Mouse (Mus musculus): Measurements from ENCODE around the gene Arih2. TPM values are rescaled to one million over a fixed set of nuclear protein-coding genes. Genes with fewer than 3 reads are reported as not detected.
"Not testable (repeated sequence)": the region's sequence is repeated elsewhere in the genome, so short reads cannot be mapped to it uniquely, and the experiment has no call there.

Gene Arih2
- polyA plus RNA-seq, 1 experiment from 2014 or later, result 61.3 TPM

DNA sequence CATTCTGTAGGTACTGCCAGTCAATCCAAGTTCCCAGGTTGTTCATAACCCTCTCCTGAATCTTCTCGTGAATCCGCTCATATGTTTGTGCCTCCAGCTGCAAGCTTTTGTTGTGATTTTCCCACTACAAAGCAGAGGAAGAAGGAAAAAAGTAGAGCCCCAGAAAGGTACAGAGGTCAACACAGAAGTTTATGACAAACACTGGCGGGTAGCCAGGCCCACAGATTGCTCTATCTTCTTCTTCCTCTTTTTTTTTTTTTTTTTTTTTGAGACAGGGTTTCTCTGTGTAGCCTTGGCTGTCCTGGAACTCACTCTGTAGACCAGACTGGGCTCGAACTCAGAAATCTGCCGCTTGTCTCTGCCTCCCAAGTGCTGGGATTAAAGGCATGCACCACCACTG, 41.3 kb downstream of the Arih2 start:
- H3K4me2 ChIP-seq; H3K27ac ChIP-seq; H3K27me3 ChIP-seq; H3K9me3 ChIP-seq; H3K9ac ChIP-seq (replicated peaks); H3K4me3 ChIP-seq (replicated peaks); ATAC-seq (ENCODE audit: insufficient number of reproducible peaks, insufficient read depth, low FRiP score, low TSS enrichment, low read depth); H3K4me1 ChIP-seq (replicated peaks): not testable (repeated sequence)
- 94% methylated on average over 5 of the region's 5 CpGs for WGBS
- peaks cover 98% of the 10 kb centered on the region for H3K36me3 ChIP-seq

DNA sequence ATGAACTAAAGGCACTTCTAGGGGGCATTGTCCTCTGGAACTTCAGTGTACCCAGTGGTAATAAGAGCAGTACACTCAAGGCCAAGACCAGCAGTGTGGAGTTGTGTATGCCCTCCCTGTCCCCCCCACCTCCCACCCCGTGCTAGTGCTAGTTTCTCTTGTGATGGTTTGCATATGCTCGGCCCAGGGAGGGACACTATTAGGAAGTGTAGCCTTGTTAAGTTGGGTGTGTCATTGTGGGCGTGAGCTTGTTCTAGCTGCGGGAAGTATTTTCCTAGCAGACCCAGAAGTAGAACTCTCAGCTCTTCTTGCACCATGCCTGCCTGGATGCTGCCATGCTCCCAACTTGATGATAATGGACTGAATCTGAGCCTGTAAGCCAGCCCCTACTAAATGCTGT, 47.2 kb downstream of the Arih2 start:
- no peaks in the 10 kb centered on the region for H3K27me3 ChIP-seq
- H3K4me1 ChIP-seq (replicated peaks), result peaks cover 10% of the 10 kb centered on the region
- H3K27ac ChIP-seq, result no peak overlapping the region
- 84% methylated on average over 4 of the region's 4 CpGs for WGBS
- no peak overlapping the region for H3K4me3 ChIP-seq (replicated peaks)
- ATAC-seq (ENCODE audit: insufficient number of reproducible peaks, insufficient read depth, low FRiP score, low TSS enrichment, low read depth), result no peak
- no peak overlapping the region for H3K4me2 ChIP-seq
- H3K36me3 ChIP-seq, result peaks cover 45% of the 10 kb centered on the region
- H3K9me3 ChIP-seq, result no peaks in the 10 kb centered on the region
- no peak overlapping the region for H3K9ac ChIP-seq (replicated peaks)

DNA sequence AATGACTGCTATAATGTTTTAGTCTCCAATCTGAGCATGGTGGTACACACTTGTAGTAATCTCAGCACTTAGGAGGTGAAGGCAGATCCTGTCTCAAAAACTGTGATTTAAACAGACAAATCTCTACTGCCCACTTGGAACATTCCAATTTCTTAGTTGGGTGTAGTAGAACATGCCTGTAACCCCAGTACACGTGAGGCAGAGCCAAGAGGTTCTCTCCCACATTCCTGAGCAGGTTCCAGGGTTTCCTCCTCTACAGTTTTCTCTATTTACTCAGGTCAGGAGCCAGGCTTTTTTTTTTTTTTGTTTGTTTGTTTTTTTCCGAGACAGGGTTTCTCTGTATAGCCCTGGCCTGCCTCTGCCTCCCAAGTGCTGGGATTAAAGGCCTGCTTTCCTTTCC, 49.2 kb downstream of the Arih2 start:
- WGBS, result 72% methylated on average over 2 of the region's 2 CpGs
- Histone ChIP-seq H3K4me3 (replicated peaks) (no peak overlapping the region), H3K9me3 (no peaks in the 10 kb centered on the region), H3K36me3 (peaks cover 27% of the 10 kb centered on the region), H3K9ac (replicated peaks) (no peak overlapping the region), H3K27ac (no peak overlapping the region), H3K27me3 (no peaks in the 10 kb centered on the region), H3K4me1 (replicated peaks) (peaks cover 18% of the 10 kb centered on the region), H3K4me2 (no peak overlapping the region)
- no peak for ATAC-seq (ENCODE audit: insufficient number of reproducible peaks, insufficient read depth, low FRiP score, low TSS enrichment, low read depth)

DNA sequence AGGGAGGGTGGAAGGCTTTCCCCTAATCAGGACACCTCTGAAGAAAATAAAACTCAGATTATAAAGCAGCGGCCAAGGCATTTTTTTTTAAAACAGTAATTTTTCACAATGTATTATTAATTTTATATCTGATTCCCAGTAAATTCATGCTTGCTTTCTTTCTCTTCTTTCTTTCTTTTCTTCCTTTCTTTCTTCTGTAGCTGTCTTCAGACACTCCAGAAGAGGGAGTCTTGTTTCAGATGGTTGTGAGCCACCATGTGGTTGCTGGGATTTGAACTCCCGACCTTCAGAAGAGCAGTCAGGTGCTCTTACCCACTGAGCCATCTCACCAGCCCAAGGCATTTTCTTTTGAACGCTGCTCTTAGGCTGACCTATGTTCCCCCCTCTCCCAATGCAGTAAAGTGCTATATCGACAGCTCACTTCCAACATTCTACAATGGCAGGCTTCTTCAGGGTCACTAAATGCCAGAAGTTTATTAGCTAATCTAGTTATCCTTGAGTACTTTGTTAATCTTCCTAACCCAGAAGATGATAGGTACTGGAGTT, 50.1 kb downstream of the Arih2 start:
- Histone ChIP-seq H3K4me1 (replicated peaks) (peaks cover 14% of the 10 kb centered on the region), H3K27ac (no peak overlapping the region), H3K4me3 (replicated peaks) (no peak overlapping the region), H3K4me2 (no peak overlapping the region), H3K36me3 (peaks cover 18% of the 10 kb centered on the region), H3K9ac (replicated peaks) (no peak overlapping the region), H3K27me3 (no peaks in the 10 kb centered on the region), H3K9me3 (no peaks in the 10 kb centered on the region)
- ATAC-seq (ENCODE audit: insufficient number of reproducible peaks, insufficient read depth, low FRiP score, low TSS enrichment, low read depth), result no peak
- WGBS, result 81% methylated on average over 4 of the region's 4 CpGs

DNA sequence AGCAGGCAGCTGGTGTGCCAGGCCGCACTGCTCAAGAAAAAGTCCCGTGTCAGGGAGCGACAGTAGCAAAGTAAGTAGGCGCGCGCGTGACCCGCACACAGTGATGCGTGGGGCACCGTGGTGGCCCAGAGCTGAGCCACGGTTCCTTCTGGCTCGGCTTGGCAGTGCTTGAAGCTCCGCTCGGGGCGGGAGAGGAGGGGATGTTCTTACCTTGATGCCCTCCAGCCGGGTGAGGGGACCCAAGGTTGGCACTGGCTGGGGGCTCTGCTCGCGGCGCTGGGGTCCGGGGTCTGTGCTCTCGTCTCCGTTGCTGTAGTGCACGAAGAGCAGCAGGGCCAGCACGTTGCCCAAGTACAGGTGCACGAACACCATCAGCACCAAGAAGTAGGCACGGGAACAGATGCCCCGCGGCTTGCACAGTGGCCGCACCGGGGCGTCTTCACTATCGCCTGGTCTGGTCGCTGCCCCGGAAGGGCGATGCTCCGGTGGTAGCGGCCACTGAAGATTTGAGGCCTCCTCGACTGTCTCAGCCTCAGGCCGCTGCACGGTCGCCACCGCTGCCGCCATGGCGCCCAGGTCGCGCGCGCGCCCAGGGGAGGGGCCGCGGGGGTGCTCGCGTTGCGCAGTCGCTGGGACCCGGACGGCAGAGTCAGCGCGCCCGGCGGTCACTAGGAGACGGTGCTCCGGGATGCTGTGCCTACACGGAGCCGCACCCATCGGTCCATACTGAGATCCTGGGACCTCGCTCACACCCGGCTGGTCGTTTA, 52.0 kb downstream of the Arih2 start, which contains the start of gene P4htm:
TSS of gene P4htm (minus strand) at position 670 of the 767 bp plus-strand sequence.
- H3K27me3 ChIP-seq, result no peaks in the 10 kb centered on the region
- H3K4me2 ChIP-seq, result peak within 1 kb of the TSS; percentile 89
- H3K9me3 ChIP-seq, result no peaks in the 10 kb centered on the region
- H3K27ac ChIP-seq, result no peak within 1 kb of the TSS; the same call in 1 of the 2 replicates
- H3K4me1 ChIP-seq (replicated peaks), result peaks cover 14% of the 10 kb centered on the region
- H3K36me3 ChIP-seq, result peaks cover 4% of the 10 kb centered on the region; the same call in 1 of the 2 replicates
- H3K9ac ChIP-seq (replicated peaks), result peak within 1 kb of the TSS; percentile 73
- peak within 1 kb of the TSS; percentile 70 for H3K4me3 ChIP-seq (replicated peaks)
- ATAC-seq (ENCODE audit: insufficient number of reproducible peaks, insufficient read depth, low FRiP score, low TSS enrichment, low read depth), result peak; percentile 78
- 3% methylated on average over 69 of the region's 69 CpGs for WGBS

DNA sequence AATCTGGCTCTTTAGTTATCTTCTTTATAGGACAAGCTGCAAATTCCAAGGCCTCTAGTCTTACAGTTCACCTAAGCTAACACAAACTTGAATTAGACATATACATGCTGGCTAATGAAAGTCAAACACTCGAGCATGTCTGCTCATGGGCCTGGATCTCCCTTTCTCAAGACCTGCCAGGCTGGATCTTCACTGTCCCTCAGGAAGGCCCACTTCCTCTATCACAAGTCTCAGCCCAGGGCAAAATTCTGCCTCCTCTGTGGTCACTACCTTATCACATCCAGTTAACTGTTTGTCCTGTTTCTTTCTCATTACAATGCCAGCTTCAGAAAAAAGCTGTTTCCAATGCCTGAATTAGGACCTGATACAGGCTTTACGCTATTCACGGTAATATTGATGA, 54.8 kb downstream of the Arih2 start:
- peaks cover 7% of the 10 kb centered on the region; the same call in 1 of the 2 replicates for H3K36me3 ChIP-seq
- H3K27ac ChIP-seq, result no peak overlapping the region
- no peaks in the 10 kb centered on the region for H3K9me3 ChIP-seq
- no peak overlapping the region for H3K4me2 ChIP-seq
- peaks cover 17% of the 10 kb centered on the region for H3K4me1 ChIP-seq (replicated peaks)
- no peak for ATAC-seq (ENCODE audit: insufficient number of reproducible peaks, insufficient read depth, low FRiP score, low TSS enrichment, low read depth)
- no peaks in the 10 kb centered on the region for H3K27me3 ChIP-seq
- no peak overlapping the region for H3K9ac ChIP-seq (replicated peaks)
- 79% methylated on average over 3 of the region's 3 CpGs for WGBS
- H3K4me3 ChIP-seq (replicated peaks), result no peak overlapping the region

DNA sequence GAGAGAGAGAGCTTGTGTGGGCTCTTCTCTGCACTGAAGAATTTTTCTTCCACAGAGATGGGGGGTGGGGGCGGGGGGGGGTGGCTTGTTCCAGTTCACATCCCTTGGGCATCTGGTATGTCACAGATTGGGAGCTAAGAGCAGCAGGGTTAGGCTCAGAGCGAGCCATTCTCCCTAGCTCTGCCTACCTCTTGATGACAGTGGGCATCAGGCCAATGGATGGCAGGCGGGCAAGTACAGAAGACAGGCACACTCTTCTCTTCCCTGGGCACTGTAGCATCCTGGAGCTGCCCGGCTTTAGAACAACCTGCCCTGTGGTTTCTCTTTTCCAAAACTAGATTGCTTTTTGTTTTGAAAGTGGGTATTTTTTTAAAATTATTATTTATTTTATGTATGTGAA, 57.7 kb downstream of the Arih2 start:
- H3K4me3 ChIP-seq (replicated peaks), result no peak overlapping the region
- peaks cover 32% of the 10 kb centered on the region for H3K4me1 ChIP-seq (replicated peaks)
- 88% methylated on average over 4 of the region's 4 CpGs for WGBS
- H3K9me3 ChIP-seq, result no peaks in the 10 kb centered on the region
- no peak overlapping the region for H3K4me2 ChIP-seq
- no peaks in the 10 kb centered on the region for H3K27me3 ChIP-seq
- no peak for ATAC-seq (ENCODE audit: insufficient number of reproducible peaks, insufficient read depth, low FRiP score, low TSS enrichment, low read depth)
- H3K9ac ChIP-seq (replicated peaks), result no peak overlapping the region
- H3K27ac ChIP-seq, result no peak overlapping the region
- peaks cover 7% of the 10 kb centered on the region; the same call in 1 of the 2 replicates for H3K36me3 ChIP-seq

DNA sequence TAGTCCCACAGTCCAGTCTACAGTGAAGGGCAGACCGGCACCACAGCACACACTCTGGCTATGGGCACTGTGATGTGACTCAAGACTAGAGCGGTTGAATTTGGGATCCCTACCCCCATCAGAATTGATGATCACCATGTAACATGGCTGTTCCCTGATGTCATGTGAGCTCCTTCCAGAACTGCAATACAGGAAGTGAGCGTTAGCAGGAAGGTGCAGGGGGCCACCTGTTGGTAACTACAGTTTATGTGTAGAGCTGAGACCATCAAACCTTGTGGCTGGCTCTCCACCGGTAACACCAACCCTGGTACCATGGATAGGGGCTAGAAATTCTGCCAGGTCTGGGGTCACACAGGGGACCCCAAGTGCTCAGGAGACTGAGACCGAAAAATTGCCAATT, 60.0 kb downstream of the Arih2 start:
- peaks cover 29% of the 10 kb centered on the region for H3K4me1 ChIP-seq (replicated peaks)
- H3K4me2 ChIP-seq, result no peak overlapping the region
- 64% methylated on average over 5 of the region's 5 CpGs for WGBS
- no peak overlapping the region for H3K4me3 ChIP-seq (replicated peaks)
- H3K27ac ChIP-seq, result peak overlapping the region; percentile 41; the same call in 1 of the 2 replicates
- no peaks in the 10 kb centered on the region for H3K27me3 ChIP-seq
- H3K36me3 ChIP-seq, result peaks cover 7% of the 10 kb centered on the region; the same call in 1 of the 2 replicates
- H3K9ac ChIP-seq (replicated peaks), result no peak overlapping the region
- no peak for ATAC-seq (ENCODE audit: insufficient number of reproducible peaks, insufficient read depth, low FRiP score, low TSS enrichment, low read depth)
- H3K9me3 ChIP-seq, result no peaks in the 10 kb centered on the region

DNA sequence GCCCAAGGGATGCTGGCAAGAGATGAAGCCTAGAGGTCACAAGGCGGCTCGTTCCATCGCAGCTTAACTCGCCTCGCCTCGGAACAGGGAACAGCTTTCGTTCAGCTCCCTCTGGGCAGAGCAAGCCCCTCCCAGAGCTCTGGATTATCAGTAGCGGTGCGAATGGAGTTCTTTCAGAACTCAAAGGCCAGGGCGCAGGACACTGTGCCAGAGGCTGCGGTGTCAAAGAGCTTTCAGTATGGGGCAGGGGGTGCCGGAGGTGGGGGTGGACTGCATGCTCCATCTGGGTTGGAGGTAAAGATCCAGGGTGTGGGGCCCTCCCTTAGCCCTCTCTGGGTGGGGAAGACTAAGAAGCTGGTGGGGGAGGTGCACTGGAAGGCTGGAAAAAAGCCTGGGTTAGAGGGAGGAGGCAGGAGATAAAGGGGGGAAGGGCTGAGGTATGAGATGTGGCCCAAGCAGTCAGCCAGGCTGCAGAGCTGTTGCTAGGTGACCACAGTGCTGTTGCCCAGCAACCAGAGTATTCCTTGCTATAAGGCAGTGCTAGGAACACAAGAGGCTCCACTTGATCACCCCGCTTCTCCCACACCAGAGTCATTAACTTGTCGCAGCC, 61.5 kb downstream of the Arih2 start:
- under 1% methylated on average over 14 of the region's 14 CpGs for WGBS
- Histone ChIP-seq H3K27ac (peak overlapping the region; percentile 93), H3K4me3 (replicated peaks) (peak overlapping the region; percentile 25; the same call in 1 of the 2 replicates), H3K4me1 (replicated peaks) (peaks cover 29% of the 10 kb centered on the region), H3K4me2 (peak overlapping the region; percentile 58), H3K27me3 (no peaks in the 10 kb centered on the region), H3K9ac (replicated peaks) (peak overlapping the region; percentile 54), H3K36me3 (0 out of 2 replicates have a peak, but pooled peaks cover 3% of the 10 kb centered on the region), H3K9me3 (no peaks in the 10 kb centered on the region)
- ATAC-seq (ENCODE audit: insufficient number of reproducible peaks, insufficient read depth, low FRiP score, low TSS enrichment, low read depth), result peak; percentile 95

DNA sequence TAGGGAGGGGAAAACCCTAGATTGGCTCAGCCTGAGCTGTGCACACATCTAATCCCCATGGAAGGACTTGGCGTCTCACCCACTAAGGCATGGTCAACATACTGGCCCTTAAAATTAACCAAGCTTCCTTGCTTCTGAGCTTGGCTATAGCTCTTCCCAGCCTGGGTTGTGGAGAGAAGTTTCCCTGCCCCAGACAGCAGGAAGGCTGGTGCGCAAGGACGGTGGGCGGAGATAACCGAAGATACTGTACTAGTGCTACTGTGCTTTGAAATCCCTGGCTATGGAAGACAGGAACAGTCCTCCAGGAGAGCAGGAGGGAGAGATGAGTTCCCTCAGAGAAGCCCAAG, 69.9 kb downstream of the Arih2 start:
- Histone ChIP-seq H3K9me3 (no peaks in the 10 kb centered on the region), H3K9ac (replicated peaks) (peak overlapping the region; percentile 95)
- ATAC-seq (ENCODE audit: insufficient number of reproducible peaks, insufficient read depth, low FRiP score, low TSS enrichment, low read depth), result no peak

DNA sequence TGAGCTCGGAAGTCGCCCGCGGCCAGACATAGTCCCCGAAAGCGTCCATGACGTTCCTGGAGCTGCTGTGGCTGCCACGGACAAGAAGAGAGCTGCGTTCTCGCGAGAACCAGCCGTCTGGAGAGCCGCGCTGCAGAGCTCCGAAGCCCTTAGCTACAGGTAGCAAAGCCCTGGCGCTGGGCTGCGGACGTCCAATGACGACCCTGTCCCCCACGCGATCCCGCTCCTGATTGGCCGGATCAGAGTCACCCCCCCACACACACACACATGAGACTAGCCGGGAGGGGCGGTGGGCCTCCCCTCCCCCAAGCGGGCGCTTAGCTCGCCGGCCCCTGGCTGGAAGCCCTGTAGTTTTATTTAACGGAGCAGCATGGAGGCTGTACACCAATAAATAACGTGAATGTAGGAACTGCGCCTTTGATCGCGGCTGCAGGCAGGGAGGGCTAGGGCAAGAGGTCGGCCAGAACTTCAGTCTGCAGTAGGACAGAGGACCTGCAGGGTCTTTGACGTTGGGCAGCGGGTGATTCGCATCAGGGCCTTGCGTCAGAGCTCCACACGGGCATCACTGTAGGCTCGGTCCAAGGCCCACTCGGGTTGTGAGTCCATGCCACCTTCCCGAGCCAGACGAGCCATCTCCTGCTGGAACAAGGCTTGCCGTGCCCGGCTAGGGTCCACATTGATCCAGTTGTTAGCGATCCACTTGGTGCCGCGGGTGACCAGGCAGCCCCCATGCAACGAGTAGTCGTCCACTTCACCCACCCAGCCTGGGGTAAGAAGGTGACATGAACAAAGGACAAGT, 70.4 kb downstream of the Arih2 start, which contains the start of gene Wdr6:
TSS of gene Wdr6 (minus strand) at position 195 of the 799 bp plus-strand sequence.
- H3K4me3 ChIP-seq (replicated peaks), result peak within 1 kb of the TSS; percentile 86
- H3K9ac ChIP-seq (replicated peaks), result peak within 1 kb of the TSS; percentile 95
- H3K4me1 ChIP-seq (replicated peaks), result peaks cover 52% of the 10 kb centered on the region
- peak within 1 kb of the TSS; percentile 97 for H3K27ac ChIP-seq
- WGBS, result 5% methylated on average over 51 of the region's 51 CpGs
- H3K9me3 ChIP-seq, result no peaks in the 10 kb centered on the region
- peak within 1 kb of the TSS; percentile 90 for H3K4me2 ChIP-seq
- peak; percentile 96 for ATAC-seq (ENCODE audit: insufficient number of reproducible peaks, insufficient read depth, low FRiP score, low TSS enrichment, low read depth)
- peaks cover 40% of the 10 kb centered on the region for H3K36me3 ChIP-seq
- no peaks in the 10 kb centered on the region for H3K27me3 ChIP-seq

More for the DNA sequence above, 69.9 kb downstream of the Arih2 start:
- peak overlapping the region; percentile 90 for H3K4me2 ChIP-seq
- H3K4me1 ChIP-seq (replicated peaks), result peaks cover 47% of the 10 kb centered on the region
- H3K36me3 ChIP-seq, result peaks cover 34% of the 10 kb centered on the region
- WGBS, result 61% methylated on average over 5 of the region's 5 CpGs
- H3K27ac ChIP-seq, result peak overlapping the region; percentile 97
- H3K27me3 ChIP-seq, result no peaks in the 10 kb centered on the region
- H3K4me3 ChIP-seq (replicated peaks), result peak overlapping the region; percentile 86

Measured in limb, embryonic 12.5 days (tissue).